Mouse (Mus musculus): ENCODE results near the gene Fam209. TPM values are rescaled to one million over a fixed set of nuclear protein-coding genes. Genes with fewer than 3 reads are reported as not detected.

Fam209 gene
- total RNA-seq, 1 experiment: 0.54 TPM

DNA sequence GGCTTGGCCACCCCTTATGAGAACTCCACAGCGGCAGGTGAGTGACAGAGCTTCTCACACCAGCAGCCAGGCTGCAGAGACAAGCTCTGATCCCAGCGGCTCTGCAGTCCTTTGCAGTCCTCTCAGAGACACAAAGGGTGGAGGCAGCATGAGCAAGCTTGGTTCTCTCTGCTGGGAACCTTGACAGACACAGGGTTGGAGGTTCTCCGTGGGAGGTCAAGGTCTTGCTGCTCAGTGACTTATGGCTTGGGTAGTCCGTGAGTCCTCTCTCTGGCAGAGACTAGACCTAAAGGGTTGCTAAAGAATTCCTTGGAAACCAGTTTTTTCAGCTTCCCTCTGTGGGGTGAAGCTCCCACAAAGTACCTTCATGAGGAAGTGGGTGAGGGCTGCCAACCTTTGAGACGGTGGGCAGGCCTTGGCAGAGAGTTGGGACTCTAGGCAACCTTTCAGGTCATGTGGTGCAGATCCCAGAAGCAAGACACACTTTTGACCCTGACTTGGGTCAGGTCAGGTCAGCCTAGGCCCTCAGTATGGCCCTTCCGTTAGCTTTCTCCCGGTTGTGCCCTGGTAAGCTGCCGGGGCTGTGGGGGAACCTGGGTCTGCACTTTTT, 24.5 kb downstream of the Fam209 start:
- in situ Hi-C loops (cut with MboI; ENCODE audit: low sequenced_read_pairs in 2 of 2, unreplicated experiment in 2 of 2): loop anchor here in 1 of 2 experiments (25.0 kb wide), 1 partner anchor 265 kb away; no protein-coding TSS in a partner anchor
- no peak for TF ChIP-seq CHD2 (IDR thresholded peaks at IDR 0.05; ENCODE audit: low read depth, low read length)
- TF ChIP-seq MAFK (IDR thresholded peaks at IDR 0.05; ENCODE audit: insufficient read depth, low read depth, low read length): no peak

GRCm38 (mm10) chr2:172498823-172499222, 26.5 kb downstream of the Fam209 start:
- peak overlapping the region; percentile 10; the same call in 1 of the 2 replicates for H3K27ac ChIP-seq (ENCODE audit: insufficient read depth, low read depth, low read length, poor library complexity, severe bottlenecking)
- no peak overlapping the region for H3K9ac ChIP-seq (ENCODE audit: insufficient read depth, low read depth, low read length, poor library complexity, severe bottlenecking)
- in situ Hi-C loops (cut with MboI; ENCODE audit: low sequenced_read_pairs in 2 of 2, unreplicated experiment in 2 of 2): loop anchor here in 1 of 2 experiments (25.0 kb wide), 1 partner anchor 263 kb away; no protein-coding TSS in a partner anchor
- no peaks in the 10 kb centered on the region for H3K9me3 ChIP-seq (ENCODE audit: control insufficient read depth, insufficient read depth, low read depth, low read length)
- no peak for DNase-seq (ENCODE audit: low read depth, low spot score)
- TF ChIP-seq MAFK (IDR thresholded peaks at IDR 0.05; ENCODE audit: insufficient read depth, low read depth, low read length) (peak; percentile 53; the same call in 1 of the 2 replicates), ZNF384 (IDR thresholded peaks at IDR 0.05; ENCODE audit: low read depth, low read length) (no peak)
- peaks cover 1 to 9% of the 10 kb centered on the region in 2 experiments for H3K4me1 ChIP-seq (ENCODE audit: control insufficient read depth in 2 of 2, insufficient read depth in 2 of 2, low read length in 2 of 2, poor library complexity in 1 of 2)
- no peaks in the 10 kb centered on the region for H3K36me3 ChIP-seq (ENCODE audit: control insufficient read depth, insufficient read depth, low read length, poor library complexity, severe bottlenecking)
- no peak overlapping the region for H3K4me3 ChIP-seq (ENCODE audit: insufficient read depth in 1 of 2, low read depth in 1 of 2, low read length in 2 of 2, poor library complexity in 1 of 2, severe bottlenecking in 1 of 2)

More for the DNA sequence above, 24.5 kb downstream of the Fam209 start:
- Histone ChIP-seq H3K4me1 (ENCODE audit: control insufficient read depth in 2 of 2, insufficient read depth in 2 of 2, low read length in 2 of 2, poor library complexity in 1 of 2) (peaks cover 1 to 9% of the 10 kb centered on the region in 2 experiments), H3K27ac (ENCODE audit: insufficient read depth, low read depth, low read length, poor library complexity, severe bottlenecking) (no peak overlapping the region), H3K9me3 (ENCODE audit: control insufficient read depth, insufficient read depth, low read depth, low read length) (no peaks in the 10 kb centered on the region), H3K4me3 (ENCODE audit: insufficient read depth in 1 of 2, low read depth in 1 of 2, low read length in 2 of 2, poor library complexity in 1 of 2, severe bottlenecking in 1 of 2) (no peak overlapping the region), H3K36me3 (ENCODE audit: control insufficient read depth, insufficient read depth, low read length, poor library complexity, severe bottlenecking) (no peaks in the 10 kb centered on the region), H3K9ac (ENCODE audit: insufficient read depth, low read depth, low read length, poor library complexity, severe bottlenecking) (no peak overlapping the region)
- DNase-seq (ENCODE audit: low read depth, low spot score): no peak

DNA sequence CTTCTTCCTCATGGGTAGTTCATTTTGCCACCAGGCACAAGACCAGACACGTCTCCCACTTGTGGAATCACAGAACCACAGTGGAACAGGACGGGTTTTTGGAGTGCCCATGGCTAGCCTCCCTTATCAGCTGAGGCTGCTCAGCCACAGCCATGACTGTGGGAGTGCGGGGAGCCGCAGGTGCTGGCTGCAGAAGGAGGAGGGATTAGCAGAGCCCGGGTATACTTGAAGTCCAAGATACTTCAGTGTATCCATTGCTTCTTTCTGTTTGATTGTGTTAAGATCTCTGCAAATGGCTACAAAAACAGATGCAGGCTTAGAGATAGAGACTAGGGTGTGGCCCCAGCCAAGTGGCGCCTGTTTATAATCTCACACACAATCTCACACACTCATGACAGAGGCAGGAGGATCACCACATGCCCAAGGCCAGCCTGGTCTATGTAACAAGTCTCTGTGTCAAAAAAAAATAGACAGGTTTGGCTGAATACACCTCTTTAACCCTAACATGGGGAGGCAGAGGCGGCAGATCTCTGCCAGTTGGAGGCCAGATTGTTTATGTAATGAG, 28.5 kb downstream of the Fam209 start:
- no peaks in the 10 kb centered on the region for H3K9me3 ChIP-seq (ENCODE audit: control insufficient read depth, insufficient read depth, low read depth, low read length)
- H3K4me3 ChIP-seq (ENCODE audit: insufficient read depth in 1 of 2, low read depth in 1 of 2, low read length in 2 of 2, poor library complexity in 1 of 2, severe bottlenecking in 1 of 2): no peak overlapping the region
- peaks cover 4 to 9% of the 10 kb centered on the region in 2 experiments for H3K4me1 ChIP-seq (ENCODE audit: control insufficient read depth in 2 of 2, insufficient read depth in 2 of 2, low read length in 2 of 2, poor library complexity in 1 of 2)
- no peak for TF ChIP-seq ZC3H11A (IDR thresholded peaks at IDR 0.05; ENCODE audit: borderline replicate concordance, low read depth, low read length)
- TF ChIP-seq MAFK (IDR thresholded peaks at IDR 0.05; ENCODE audit: insufficient read depth, low read depth, low read length): no peak
- no peak for TF ChIP-seq ZNF384 (IDR thresholded peaks at IDR 0.05; ENCODE audit: low read depth, low read length)
- in situ Hi-C loops (cut with MboI; ENCODE audit: low sequenced_read_pairs in 2 of 2, unreplicated experiment in 2 of 2): no loop called here
- no peaks in the 10 kb centered on the region for H3K36me3 ChIP-seq (ENCODE audit: control insufficient read depth, insufficient read depth, low read length, poor library complexity, severe bottlenecking)
- DNase-seq (ENCODE audit: low read depth, low spot score): no peak
- H3K9ac ChIP-seq (ENCODE audit: insufficient read depth, low read depth, low read length, poor library complexity, severe bottlenecking): no peak overlapping the region
- H3K27ac ChIP-seq (ENCODE audit: insufficient read depth, low read depth, low read length, poor library complexity, severe bottlenecking): no peak overlapping the region

DNA sequence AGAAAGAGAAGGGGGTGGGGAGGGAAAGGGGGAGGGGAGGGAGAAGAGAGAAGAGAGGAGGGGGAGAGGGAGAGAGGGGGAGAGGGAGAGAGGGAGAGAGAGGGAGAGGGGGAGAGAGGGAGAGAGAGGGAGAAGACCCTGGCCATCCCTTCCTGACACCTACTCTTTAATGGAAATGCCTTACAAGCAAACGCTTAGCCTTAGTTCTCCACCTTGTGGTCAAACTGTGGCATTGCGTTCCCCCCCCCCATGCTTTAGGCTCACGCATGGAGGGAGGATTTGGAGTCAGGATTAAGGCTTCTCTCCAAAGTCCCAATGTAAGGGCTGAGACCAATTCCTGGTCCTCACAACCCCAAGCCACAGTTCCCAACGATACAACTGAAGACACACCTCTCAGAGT, 29.0 kb downstream of the Fam209 start:
- Histone ChIP-seq H3K9me3 (ENCODE audit: control insufficient read depth, insufficient read depth, low read depth, low read length) (no peaks in the 10 kb centered on the region), H3K4me1 (ENCODE audit: control insufficient read depth in 2 of 2, insufficient read depth in 2 of 2, low read length in 2 of 2, poor library complexity in 1 of 2) (peaks cover 4 to 8% of the 10 kb centered on the region in 2 experiments), H3K9ac (ENCODE audit: insufficient read depth, low read depth, low read length, poor library complexity, severe bottlenecking) (no peak overlapping the region), H3K27ac (ENCODE audit: insufficient read depth, low read depth, low read length, poor library complexity, severe bottlenecking) (no peak overlapping the region), H3K36me3 (ENCODE audit: control insufficient read depth, insufficient read depth, low read length, poor library complexity, severe bottlenecking) (no peaks in the 10 kb centered on the region), H3K4me3 (ENCODE audit: insufficient read depth in 1 of 2, low read depth in 1 of 2, low read length in 2 of 2, poor library complexity in 1 of 2, severe bottlenecking in 1 of 2) (no peak overlapping the region)
- in situ Hi-C loops (cut with MboI; ENCODE audit: low sequenced_read_pairs in 2 of 2, unreplicated experiment in 2 of 2): no loop called here
- no peak for TF ChIP-seq HCFC1 (IDR thresholded peaks at IDR 0.05; ENCODE audit: borderline replicate concordance, insufficient read depth, low read length)
- TF ChIP-seq MAFK (IDR thresholded peaks at IDR 0.05; ENCODE audit: insufficient read depth, low read depth, low read length): no peak
- no peak for TF ChIP-seq ZNF384 (IDR thresholded peaks at IDR 0.05; ENCODE audit: low read depth, low read length)
- TF ChIP-seq ZC3H11A (IDR thresholded peaks at IDR 0.05; ENCODE audit: borderline replicate concordance, low read depth, low read length): no peak
- DNase-seq (ENCODE audit: low read depth, low spot score): no peak

DNA sequence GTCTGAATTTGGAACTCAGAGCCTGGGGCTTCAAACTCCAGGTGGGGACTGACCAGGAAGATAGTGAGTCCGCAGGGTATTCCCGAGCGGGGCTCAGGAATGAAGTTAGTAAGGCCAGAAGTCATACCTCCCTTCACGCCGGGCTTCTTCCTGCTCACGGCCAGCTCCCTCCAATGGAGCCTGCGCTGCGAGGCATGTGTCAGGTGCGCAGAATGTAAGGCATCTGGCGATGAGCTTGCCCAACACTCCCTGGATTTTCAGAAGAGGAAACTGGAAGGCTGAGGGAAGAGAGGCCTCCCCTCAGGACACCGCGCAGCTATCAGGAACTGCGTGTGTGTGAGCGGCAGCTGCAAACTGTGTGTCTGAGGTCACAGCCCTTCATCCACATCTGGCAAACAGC, 29.8 kb downstream of the Fam209 start:
- H3K36me3 ChIP-seq (ENCODE audit: control insufficient read depth, insufficient read depth, low read length, poor library complexity, severe bottlenecking): no peaks in the 10 kb centered on the region
- no peak overlapping the region for H3K4me3 ChIP-seq (ENCODE audit: insufficient read depth in 1 of 2, low read depth in 1 of 2, low read length in 2 of 2, poor library complexity in 1 of 2, severe bottlenecking in 1 of 2)
- H3K4me1 ChIP-seq (ENCODE audit: control insufficient read depth in 2 of 2, insufficient read depth in 2 of 2, low read length in 2 of 2, poor library complexity in 1 of 2): peaks cover 4% of the 10 kb centered on the region in 2 experiments
- in situ Hi-C loops (cut with MboI; ENCODE audit: low sequenced_read_pairs in 2 of 2, unreplicated experiment in 2 of 2): no loop called here
- H3K9me3 ChIP-seq (ENCODE audit: control insufficient read depth, insufficient read depth, low read depth, low read length): no peaks in the 10 kb centered on the region
- H3K9ac ChIP-seq (ENCODE audit: insufficient read depth, low read depth, low read length, poor library complexity, severe bottlenecking): no peak overlapping the region
- no peak for DNase-seq (ENCODE audit: low read depth, low spot score)
- no peak for TF ChIP-seq MAFK (IDR thresholded peaks at IDR 0.05; ENCODE audit: insufficient read depth, low read depth, low read length)
- TF ChIP-seq ZNF384 (IDR thresholded peaks at IDR 0.05; ENCODE audit: low read depth, low read length): no peak
- no peak for TF ChIP-seq HCFC1 (IDR thresholded peaks at IDR 0.05; ENCODE audit: borderline replicate concordance, insufficient read depth, low read length)
- no peak for TF ChIP-seq CHD2 (IDR thresholded peaks at IDR 0.05; ENCODE audit: low read depth, low read length)
- TF ChIP-seq ZC3H11A (IDR thresholded peaks at IDR 0.05; ENCODE audit: borderline replicate concordance, low read depth, low read length): no peak
- H3K27ac ChIP-seq (ENCODE audit: insufficient read depth, low read depth, low read length, poor library complexity, severe bottlenecking): no peak overlapping the region
